Mouse (Mus musculus): Measurements from ENCODE around the gene Fiz1.
"Not testable (repeated sequence)": the region's sequence is repeated elsewhere in the genome, so short reads cannot be mapped to it uniquely, and the experiment has no call there.

Gene Fiz1

DNA sequence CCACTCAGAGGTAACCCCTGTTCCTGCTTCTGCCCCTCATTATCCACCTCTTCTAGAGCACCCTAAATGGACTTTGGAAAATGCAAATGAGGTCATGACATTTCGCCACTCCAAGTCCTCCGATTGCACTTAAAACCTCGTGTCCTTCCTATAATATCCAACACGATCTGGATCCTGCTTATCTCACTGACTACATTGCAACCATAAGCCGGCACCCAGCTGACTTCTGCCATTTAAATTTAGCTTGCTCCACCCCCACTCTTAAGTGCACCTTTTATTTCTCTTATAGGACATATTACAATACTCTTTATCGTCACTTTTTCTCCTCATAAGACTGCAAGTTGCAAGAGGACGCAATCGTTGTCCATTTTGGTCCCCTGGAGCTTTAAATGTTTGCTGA lies 23.0 kb upstream of the Fiz1 start:
- no peak for DNase-seq

DNA sequence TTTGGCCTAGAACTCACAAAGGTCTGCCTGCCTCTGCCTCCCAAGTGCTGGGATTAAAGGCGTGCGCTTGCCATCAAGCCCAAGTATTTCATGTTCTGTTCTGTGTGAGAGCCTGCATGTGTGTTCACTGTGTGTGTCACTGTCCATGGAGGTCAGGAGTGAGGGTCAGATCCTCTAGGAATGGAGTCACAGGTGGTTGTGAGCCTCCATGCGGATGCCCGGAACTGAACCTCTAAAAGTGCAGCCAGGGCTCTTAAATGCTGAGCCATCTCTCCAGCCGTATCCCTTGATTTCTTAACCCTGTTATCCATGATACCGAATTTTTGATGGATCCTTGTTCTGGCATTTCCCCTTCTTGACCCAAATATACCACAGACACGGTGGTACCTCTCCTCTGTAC lies 22.5 kb upstream of the Fiz1 start:
- DNase-seq, result no peak

DNA sequence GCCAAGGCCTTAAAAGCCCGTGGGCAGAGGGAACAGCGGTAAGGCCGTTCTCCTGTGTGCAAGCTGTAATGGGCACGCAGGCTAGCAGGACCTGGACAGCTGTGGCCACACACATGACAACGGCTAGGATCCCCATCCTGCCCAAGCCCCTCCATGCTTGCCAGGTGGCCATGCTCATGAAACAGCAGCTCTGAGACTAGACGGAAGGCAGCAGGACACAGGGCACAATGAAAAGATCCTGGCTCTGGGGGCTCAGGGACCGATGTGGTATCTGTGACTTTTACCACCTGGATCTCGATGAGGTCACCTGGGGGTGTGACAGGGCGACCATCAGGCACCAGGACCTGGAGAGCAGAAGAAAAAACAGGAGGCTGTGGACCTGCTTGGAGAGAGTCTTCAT lies 21.6 kb upstream of the Fiz1 start:
- no peak for DNase-seq

DNA sequence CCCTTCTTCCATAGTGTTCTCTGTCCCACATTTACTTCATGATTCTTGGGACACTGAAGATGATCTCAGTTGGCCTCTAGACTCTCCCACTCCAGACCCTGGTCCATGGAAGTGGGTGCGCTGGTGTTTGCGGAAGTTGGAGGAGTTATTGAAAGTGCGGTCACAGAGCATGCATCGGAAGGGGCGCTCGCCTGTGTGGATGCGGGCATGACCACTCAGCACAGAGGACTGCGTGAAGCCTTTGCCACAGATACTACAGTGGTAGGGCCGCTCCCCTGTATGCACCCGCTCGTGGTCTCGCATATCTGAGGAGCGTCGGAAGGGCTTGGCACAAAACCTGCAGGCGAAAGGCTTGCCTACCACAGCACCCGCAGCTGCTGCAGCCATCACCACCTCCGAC lies 21.1 kb upstream of the Fiz1 start:
- no peak for DNase-seq

DNA sequence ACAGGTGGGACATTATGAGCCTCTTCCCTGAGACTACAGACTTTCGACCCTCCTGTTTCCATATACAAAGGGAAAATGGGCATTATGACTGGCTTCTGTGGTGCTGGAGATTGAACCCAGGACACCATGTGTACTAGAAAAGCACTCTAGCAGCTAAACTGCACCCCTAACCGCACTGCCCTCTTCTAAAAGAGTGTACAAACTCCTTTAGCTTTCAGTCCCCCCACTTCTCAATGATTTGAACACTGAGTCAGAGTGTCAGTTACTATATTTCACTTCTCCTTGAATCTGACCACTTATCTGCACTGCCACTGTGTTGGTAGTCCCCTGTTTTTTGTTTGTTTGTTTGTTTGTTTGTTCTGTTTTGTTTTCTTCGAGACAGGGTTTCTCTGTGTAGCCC lies 19.3 kb upstream of the Fiz1 start, which contains the start of gene 4632433K11Rik:
4632433K11Rik (plus strand) TSS at position 301 of the 400 bp plus-strand sequence.
- no peak for DNase-seq

DNA sequence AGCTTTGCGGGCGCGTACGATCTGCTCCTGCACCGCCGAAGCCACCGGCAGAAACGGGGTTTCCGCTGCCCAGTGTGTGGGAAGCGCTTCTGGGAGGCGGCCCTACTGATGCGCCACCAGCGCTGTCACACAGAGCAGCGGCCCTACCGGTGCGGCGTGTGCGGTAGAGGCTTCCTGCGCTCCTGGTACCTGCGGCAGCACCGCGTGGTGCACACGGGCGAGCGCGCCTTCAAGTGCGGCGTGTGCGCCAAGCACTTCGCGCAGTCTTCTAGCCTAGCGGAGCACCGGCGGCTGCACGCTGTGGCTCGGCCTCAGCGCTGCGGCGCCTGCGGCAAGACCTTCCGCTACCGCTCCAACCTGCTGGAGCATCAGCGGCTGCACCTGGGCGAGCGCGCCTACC lies 17.0 kb upstream of the Fiz1 start:
- no peak for DNase-seq

DNA sequence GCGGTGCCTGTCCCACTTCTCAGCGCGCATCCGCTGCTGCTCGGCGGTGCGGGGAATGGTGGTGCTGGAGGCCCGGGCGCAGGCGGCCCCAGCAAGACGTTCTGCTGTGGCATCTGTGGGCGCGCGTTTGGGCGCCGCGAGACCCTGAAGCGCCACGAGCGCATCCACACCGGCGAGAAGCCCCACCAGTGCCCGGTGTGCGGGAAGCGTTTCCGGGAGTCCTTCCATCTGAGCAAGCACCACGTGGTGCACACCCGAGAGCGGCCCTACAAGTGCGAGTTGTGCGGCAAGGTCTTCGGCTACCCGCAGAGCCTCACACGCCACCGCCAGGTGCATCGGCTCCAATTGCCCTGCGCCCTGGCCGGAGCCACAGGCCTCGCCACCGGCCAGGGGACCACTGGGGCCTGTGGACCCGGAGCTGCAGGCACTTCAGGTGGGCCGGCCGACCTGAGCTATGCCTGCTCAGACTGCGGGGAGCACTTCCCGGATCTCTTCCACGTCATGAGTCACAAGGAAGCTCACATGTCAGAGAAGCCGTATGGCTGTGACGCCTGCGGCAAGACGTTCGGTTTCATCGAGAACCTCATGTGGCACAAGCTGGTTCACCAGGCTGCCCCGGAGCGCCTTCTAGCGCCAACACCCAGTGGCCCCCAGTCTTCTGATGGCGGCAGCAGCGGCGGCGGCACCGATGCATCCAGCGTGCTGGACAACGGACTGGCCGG lies 16.2 kb upstream of the Fiz1 start:
- no peak for DNase-seq

DNA sequence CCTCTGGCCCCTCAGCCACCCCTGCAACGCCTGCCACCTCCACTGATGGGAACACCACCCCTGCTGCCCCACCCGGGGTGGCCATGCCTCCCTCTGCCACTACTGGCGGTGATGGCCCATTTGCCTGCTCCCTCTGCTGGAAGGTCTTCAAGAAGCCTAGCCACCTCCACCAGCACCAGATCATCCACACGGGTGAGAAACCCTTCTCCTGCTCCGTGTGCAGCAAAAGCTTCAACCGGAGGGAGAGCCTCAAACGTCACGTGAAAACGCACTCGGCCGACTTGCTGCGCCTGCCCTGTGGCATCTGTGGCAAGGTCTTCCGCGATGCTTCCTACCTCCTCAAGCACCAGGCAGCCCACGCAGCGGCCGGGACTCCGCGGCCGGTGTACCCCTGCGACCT lies 15.4 kb upstream of the Fiz1 start:
- no peak for DNase-seq

DNA sequence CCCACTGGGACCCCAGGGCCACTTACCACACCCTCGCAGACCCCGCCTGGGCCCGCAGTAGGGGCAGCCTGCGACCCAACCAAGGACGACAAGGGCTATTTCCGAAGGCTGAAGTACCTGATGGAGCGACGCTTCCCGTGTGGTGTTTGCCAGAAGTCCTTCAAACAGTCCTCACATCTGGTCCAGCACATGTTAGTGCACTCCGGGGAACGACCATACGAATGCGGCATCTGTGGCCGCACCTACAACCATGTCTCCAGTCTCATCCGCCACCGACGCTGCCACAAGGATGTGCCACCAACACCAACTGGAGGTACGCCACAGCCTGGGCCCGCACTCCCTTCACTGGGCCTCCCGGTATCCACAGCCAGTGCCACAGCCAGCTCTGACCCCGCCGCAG lies 15.0 kb upstream of the Fiz1 start:
- no peak for DNase-seq

DNA sequence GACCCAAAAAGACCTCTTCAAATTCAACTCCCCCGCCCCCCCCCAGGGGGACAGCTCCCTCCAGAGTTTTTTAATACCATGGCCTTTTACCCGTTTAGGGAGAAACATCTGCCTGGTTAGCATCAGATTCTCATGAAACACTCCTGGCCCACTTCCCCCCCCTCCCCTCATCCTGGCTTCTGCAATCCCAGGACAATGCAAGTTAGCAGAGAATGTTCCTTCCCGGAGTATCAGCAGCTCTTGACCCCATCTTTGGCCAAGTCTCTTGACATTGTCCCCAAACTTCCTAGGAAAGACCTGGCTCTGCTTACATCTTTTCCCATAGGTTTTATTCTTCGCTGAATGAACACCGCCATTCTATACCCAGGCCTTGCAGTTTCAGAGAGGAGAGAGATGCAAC lies 6.7 kb upstream of the Fiz1 start:
- DNase-seq, result no peak

DNA sequence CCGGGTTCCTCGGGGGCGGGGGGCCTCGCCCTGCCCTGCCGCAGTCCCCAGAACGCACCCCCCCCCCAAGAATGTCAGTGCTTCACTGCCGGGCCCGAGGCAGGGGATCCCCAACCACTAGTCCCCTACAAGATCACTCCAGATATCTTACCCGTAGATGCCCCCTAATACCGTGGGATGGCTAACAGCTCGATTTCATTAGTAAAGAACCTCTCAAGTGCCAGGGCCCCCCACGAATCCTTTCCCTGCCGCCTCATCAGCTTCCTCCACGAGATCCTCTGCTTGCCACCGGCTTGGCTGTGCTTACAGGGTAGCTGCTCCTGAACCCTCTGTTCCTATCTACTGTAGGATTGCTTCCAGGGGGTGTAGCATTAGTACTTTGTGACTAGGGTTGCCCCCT lies 6.2 kb upstream of the Fiz1 start:
- no peak for DNase-seq

DNA sequence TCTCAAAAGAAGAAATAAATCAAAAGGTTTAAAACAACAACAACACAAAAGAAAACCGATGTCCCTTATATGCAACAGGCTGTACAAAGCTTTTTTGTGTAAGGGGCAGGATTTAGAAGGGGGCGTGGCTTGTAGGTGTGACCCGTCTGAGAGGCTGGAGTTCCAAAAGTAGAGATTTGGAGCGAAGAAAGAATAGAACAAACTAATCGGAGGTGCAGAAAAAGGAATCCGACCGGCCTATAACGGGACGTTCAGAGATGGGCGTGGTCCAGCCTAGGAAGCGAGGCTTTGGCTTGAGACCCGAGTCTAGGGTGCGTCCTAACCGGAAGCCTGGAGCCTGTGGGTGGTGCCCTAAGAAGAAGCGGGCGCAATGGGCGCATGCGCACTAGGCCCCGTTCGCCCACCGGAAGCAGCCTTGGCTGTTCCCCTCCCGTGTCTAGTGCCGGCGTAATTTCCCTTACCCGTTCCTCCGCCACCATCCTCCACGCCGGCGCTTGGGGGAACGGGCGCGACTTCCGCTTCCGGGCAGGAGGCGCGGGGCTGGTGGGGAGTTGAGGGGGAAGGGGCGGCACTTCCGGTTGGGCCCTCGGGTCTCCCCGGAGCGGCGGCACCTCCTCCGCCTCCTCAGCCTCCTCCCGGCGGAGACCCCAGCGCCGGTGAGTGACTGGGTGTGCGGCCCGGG lies 5.6 kb upstream of the Fiz1 start, which contains the start of the genes Zfp865 and Ccdc106:
Zfp865 (plus strand) TSS at position 377 of the 682 bp plus-strand sequence.
Ccdc106 (plus strand) TSS at position 554 of the 682 bp plus-strand sequence.
- DNase-seq, result peak; percentile 99

DNA sequence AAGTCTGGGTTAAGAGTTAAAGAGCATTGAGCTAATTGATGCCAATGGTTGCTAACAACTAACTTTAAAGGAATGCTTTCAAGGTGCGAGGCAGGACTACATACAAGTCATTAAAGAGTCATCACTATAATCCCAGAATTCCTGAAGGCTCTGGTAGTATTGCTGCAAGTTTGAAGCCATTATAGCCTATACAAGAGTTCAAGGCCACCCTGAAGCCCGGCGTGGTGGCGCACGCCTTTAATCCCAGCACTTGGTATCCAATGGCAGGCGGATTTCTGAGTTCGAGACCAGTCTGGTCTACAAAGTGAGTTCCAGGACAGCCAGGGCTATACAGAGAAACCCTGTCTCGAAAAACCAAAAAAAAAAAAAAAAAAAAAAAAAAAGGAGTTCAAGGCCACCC lies 5.1 kb upstream of the Fiz1 start:
- DNase-seq, result not testable (repeated sequence)

DNA sequence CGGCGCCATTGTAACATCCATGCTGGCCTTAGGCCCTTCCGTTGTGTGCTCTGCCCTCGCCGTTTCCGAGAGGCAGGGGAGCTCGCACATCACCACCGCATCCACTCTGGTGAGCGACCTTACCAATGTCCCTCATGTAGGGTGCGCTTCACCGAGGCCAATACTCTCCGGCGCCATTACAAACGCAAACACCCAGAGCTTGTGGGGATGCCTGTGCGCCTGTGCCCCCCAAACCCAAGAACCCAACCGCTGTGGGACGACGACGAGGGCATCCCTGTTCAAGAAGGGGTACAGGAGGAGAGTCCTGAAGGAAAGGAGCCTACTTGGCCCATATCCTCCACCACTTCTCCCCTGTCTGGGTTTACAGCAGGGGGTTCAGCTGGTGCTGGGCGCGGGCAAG lies 3.4 kb upstream of the Fiz1 start:
- DNase-seq, result no peak

DNA sequence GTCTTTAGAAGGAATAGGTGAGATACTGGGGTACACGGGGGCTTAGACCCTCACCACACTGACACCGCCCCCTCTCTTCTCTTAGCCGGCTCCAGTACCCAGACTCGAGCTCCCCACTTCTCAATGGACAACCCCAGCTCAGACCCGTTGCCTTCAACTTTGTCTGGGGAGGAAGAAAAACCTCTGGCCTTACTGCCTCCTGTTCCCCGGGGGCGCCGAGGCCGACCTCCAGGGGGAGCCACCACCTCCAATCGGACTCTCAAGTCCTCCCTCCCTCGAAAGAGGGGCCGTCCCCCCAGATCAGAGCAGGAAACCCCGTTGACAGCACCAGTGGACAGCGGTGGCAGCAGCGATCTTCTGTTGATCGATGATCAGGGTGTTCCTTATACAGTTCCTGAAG lies 2.9 kb upstream of the Fiz1 start:
- peak in 1 of 2 experiments; percentile 55 for DNase-seq

DNA sequence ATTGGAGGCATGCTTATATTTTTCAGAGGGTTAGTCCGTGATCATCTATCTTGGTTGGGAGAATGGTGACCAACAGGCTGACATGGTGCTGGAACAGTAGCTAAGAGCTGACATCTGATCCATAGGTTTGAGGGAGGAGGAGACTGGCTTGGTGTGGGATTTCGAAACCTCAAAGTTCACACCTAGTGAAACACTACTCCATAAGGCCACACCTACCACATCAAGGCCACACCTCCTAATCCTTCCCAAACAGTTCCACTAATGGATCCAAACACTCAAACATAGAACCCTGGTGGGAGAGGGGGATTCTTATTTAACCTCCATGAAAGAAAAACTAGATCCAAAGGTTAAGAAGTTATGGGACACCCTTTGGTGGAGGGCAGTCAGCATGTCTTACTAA lies 2.4 kb upstream of the Fiz1 start:
- no peak for DNase-seq

DNA sequence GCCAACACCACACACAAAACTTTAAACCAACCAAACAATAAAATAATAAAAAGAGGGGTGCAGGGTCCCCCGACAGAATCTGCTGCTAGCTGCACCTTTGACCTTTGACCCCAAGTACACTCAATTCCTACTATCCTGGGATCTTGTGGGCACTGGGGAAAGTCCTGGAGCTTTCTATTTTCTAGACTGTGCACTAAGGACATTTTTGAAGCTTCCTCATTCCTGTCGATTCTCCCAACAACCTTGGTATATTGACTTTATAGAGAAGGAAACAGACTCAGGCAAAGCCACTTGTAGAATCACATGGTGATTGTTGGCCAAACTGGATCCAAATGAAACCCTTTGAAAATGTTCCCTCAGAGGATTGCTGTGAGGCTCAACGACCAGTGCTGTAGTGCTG lies 1.6 kb upstream of the Fiz1 start:
- DNase-seq, result no peak

DNA sequence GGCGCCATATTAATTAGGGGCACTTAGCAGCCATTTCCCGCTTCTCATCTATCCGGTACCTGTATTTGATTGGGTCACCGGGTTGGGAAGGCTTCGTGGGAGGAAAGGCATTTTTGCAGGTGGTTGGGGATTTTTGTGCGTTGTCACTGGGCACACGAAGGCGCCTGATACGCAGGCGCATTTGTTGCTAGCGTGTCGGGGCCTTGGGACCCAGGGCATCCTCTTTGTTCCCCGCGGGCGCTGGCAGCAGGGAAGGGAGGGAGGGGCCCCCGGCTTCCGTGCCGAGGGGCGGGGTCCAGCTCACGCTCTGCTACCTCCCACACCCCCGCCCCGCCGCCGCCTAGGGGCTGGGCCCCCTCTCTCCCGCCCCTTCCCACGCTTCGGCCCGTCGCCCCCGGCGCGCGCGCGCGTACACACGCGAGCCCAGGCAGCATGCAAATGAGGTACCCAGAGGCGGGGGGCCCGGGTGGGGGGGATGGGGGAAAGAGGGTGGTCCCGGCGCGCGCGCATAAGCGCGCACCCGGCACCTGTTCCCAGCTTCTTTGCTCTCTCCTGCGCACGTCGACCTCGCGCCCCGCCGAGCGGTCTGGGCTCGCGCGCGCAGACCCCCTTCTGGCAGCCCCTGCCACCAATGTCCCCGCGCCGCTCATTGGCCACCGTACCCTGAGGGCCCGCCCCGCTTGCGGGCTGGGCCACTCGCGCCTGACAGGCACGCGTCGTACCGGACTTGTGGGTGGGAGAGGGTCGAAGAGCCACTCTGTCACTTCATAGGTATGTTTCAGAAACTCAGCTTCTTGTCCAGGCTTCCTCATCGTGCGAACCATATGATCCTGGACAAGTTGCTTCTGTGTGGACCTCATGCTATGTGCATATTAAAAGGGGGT lies 863 bp upstream of the Fiz1 start, which contains the start of gene Gm44973:
Gm44973 (plus strand) TSS at position 379 of the 884 bp plus-strand sequence.
- peak; percentile 97 to 99 for DNase-seq

DNA sequence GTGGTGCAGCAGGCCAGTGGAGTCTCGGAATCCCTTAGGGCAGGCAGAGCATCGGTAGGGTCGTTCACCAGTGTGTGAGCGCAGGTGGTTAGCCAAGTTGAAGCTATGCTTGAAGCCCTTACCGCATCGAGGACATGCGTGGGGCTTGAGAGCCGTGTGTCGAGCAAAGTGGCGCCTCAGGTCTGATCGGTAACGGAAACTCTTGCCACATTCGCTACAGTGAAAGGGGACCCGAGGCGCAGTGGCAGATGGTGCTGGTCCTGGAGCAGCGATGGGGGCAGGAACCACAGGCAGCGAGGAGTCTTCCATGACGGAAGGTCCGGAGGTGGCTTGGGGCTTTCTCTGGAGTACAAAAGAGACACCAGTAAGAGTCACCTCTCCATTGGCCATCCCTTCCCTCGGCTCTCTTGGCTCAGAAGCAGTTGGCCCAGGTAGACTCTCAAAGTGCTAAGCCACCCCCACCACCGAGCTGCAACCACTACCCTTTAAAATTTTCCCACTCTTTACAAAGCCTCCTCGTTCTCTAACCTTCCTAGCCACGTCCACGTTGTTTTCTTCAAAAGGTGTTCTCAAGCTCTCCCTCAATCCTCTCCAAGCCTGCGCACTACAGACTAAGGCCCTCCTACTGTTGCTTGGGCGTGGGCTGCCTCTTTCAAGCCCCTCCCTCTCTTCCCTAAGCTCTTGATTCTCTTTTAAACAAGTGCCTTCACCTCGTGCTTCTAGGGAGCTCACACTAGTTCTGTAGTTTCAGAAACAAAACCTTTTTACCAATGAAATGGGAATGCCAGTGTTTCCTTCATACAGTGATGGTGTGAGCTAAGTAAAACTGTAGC lies 1.6 kb downstream of the Fiz1 start:
- no peak for DNase-seq

DNA sequence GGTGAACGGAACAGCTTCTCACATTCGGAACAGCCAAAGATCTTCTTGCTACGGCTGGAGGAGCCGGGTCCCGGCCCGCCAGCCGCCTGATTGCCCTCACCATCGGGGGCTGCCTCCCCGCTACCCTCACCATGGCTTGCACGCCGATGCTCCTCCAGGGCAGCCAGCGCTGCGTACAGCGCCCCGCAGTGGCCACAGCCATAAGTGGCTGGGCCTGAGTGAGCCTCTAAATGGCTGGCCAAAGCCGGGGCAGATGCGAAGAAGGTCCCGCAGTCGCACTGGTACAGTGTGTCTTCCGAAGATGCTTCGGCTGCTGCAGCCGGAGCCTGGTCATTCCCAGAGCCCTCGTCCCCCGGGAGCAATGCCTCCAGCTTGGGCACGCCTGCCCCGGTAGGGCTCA lies 6.3 kb downstream of the Fiz1 start:
- no peak for DNase-seq

DNA sequence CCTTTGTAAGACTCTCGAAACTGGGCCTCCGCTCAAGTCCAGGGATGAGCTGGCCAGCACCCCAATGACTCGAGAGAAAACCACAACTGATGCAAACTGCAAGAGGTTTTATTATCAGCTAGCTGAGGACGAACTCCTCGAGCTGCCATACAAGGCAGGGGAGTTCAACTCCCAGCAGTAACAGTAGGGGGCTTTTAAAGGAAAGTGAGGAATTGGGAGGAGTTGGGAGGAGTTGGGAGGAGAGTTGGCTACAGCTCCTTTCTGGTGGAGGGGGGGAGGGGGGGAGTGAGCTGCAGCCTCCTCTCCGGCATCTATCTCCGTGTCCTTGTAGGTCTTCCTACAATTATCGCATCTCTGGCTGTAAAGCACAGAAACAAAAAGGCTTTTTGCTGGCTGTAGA lies 11.6 kb downstream of the Fiz1 start:
- DNase-seq, result not testable (repeated sequence)

DNA sequence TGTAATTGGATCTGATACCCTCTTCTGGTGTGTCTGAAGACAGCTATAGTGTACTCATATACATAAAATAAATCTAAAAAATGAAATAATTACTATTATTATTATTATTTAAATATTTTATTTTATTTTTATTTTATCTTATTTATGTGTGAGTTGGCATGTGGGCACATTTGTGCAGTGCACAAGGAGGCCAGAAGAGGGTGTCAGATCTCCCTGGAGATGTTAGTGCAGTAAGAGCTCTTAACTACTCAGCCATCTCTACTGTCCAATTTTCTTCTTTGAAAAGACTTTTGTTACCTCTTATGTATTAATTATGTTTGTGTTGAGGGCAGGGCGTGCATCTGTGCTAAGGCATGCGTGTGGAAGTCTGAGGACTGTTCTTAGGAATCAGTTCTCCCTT lies 14.6 kb downstream of the Fiz1 start:
- DNase-seq, result no peak
